In the genomic region with DNA sequence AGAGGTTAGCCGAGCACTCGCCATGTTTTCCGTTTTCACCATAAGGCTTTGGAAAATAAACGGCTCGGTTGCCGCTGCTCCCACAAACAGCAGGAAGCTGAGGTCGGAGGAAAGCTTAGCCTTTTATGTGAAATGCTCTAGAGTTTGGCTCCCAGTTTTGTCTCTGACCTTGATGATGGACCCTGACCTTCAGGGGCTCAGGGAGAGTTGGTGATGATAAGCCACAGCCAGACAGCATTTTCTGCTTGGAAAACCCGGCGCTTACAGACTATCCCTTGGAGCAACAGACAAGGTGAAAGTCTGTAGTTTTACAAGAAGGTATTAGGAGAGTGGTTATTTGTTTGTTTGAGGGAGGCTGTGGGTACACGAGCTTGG, we compare ENCODE assay signal across 32 mouse cellular contexts. TPM values are rescaled to one million over a fixed set of nuclear protein-coding genes. Genes with fewer than 3 reads are reported as not detected.
DNase-seq lines count a peak whose midpoint lies in the region; ATAC-seq and TF ChIP-seq lines count a peak whose summit lies in the region.
"Had no signal": no experiment of that assay in that cellular context is flagged by ENCODE, and none has a peak within 500 bp of the region (broad histone marks: within the 10 kb centered on the region; RNA-seq: fewer than 3 reads in every experiment).

No protein-coding gene starts in this region.

- 39% methylated on average over 10 of the region's 10 CpGs for WGBS in heart, embryonic 13.5 days
- 63% methylated on average over 10 of the region's 10 CpGs for WGBS in liver, embryonic 12.5 days (ENCODE audit: insufficient replicate concordance)

- peaks cover 21% of the 10 kb centered on the region for H3K4me1 ChIP-seq in heart, embryonic 13.5 days
- peaks cover 63% of the 10 kb centered on the region for H3K4me1 ChIP-seq in liver, embryonic 12.5 days
- H3K4me1 ChIP-seq in bone marrow macrophage, adult 2 months (ENCODE audit: control insufficient read depth, insufficient read depth, low read length), result peaks cover 60% of the 10 kb centered on the region

- no peaks in the 10 kb centered on the region for H3K36me3 ChIP-seq in heart, embryonic 13.5 days
- H3K36me3 ChIP-seq in liver, embryonic 12.5 days, result no peaks in the 10 kb centered on the region
- H3K36me3 ChIP-seq: forebrain, embryonic 10.5 days; hindbrain, embryonic 15.5 days; kidney, embryonic 15.5 days; limb, embryonic 15.5 days; midbrain, embryonic 10.5 days had no signal

- H3K9me3 ChIP-seq in heart, embryonic 13.5 days, result no peaks in the 10 kb centered on the region
- H3K9me3 ChIP-seq in liver, embryonic 12.5 days (replicated peaks), result no peaks in the 10 kb centered on the region
- H3K9me3 ChIP-seq: forebrain, embryonic 10.5 days; hindbrain, embryonic 15.5 days; kidney, embryonic 15.5 days; limb, embryonic 15.5 days; midbrain, embryonic 10.5 days had no signal

- TF ChIP-seq CTCF in bone marrow macrophage, adult 2 months (IDR thresholded peaks at IDR 0.05; ENCODE audit: low read depth, low read length), result no peak

- no peak for ATAC-seq in heart, embryonic 13.5 days (ENCODE audit: extremely low read depth, insufficient number of reproducible peaks, low FRiP score, low TSS enrichment)
- ATAC-seq in liver, embryonic 12.5 days, result no peak
- ATAC-seq: CD4-positive, CD25-positive, alpha-beta regulatory T cell, adult 4 months; forebrain, postnatal 0 days; midbrain, embryonic 16.5 days had no signal

- no peak overlapping the region for H3K27ac ChIP-seq in heart, embryonic 13.5 days (replicated peaks)
- peak overlapping the region; percentile 67; the same call in 1 of the 2 replicates for H3K27ac ChIP-seq in liver, embryonic 12.5 days
- H3K27ac ChIP-seq in bone marrow macrophage, adult 2 months (ENCODE audit: insufficient read depth, low read depth, low read length), result 0 out of 2 replicates have a peak overlapping the region, but pooled peaks have one; percentile 9
- H3K27ac ChIP-seq: forebrain, embryonic 10.5 days; heart, adult 2 months; hindbrain, embryonic 15.5 days; kidney, embryonic 15.5 days; limb, embryonic 15.5 days; midbrain, embryonic 10.5 days had no signal

- intact Hi-C loops in heart, postnatal 36 days (cut with DNase I), result loop anchor here (5.0 kb wide), 1 partner anchor 155 kb away; no protein-coding TSS in a partner anchor

- H3K4me2 ChIP-seq in heart, embryonic 13.5 days, result no peak overlapping the region
- no peak overlapping the region for H3K4me2 ChIP-seq in liver, embryonic 12.5 days
- H3K4me2 ChIP-seq: hindbrain, embryonic 15.5 days; kidney, embryonic 15.5 days; limb, embryonic 15.5 days had no signal

- no peak overlapping the region for H3K4me3 ChIP-seq in heart, embryonic 13.5 days
- no peak overlapping the region for H3K4me3 ChIP-seq in liver, embryonic 12.5 days
- H3K4me3 ChIP-seq in bone marrow macrophage, adult 2 months (ENCODE audit: insufficient read depth, low read length), result no peak overlapping the region
- H3K4me3 ChIP-seq: forebrain, embryonic 10.5 days; heart, adult 2 months; hindbrain, embryonic 15.5 days; kidney, embryonic 15.5 days; limb, embryonic 15.5 days; midbrain, embryonic 10.5 days; myocyte had no signal

- no peak for TF ChIP-seq POLR2A in bone marrow macrophage, adult 2 months (IDR thresholded peaks at IDR 0.05; ENCODE audit: borderline replicate concordance, low read depth, low read length)

- peaks cover 27% of the 10 kb centered on the region for H3K27me3 ChIP-seq in heart, embryonic 13.5 days (replicated peaks)
- no peaks in the 10 kb centered on the region for H3K27me3 ChIP-seq in liver, embryonic 12.5 days (replicated peaks)

- peak overlapping the region; percentile 37; the same call in 1 of the 2 replicates for H3K9ac ChIP-seq in heart, embryonic 13.5 days
- H3K9ac ChIP-seq in liver, embryonic 12.5 days, result no peak overlapping the region
- H3K9ac ChIP-seq: forebrain, postnatal 0 days; hindbrain, embryonic 15.5 days; kidney, embryonic 15.5 days; limb, embryonic 15.5 days had no signal

- DNase-seq in heart, postnatal 36 days, result no peak
- DNase-seq in liver, result no peak
- DNase-seq in adrenal gland, adult 8-10 months, result peak; percentile 76
- no peak for DNase-seq in cerebellum, adult 11 months
- DNase-seq in spleen, adult 18-20 months, result no peak
- DNase-seq: cerebellum, adult 11-12 months; cerebellum, postnatal 14 days; forebrain, postnatal 0 days; gastrocnemius, postnatal 14 days; heart, adult 2 months; left cerebral cortex, postnatal 4 days; right cerebral cortex, postnatal 25 days; thymus, postnatal 25 days had no signal

RNA-seq across cellular contexts. Expression of a gene that starts 15.1 kb away (rescaled TPM):
- polyA plus RNA-seq in heart, embryonic 13.5 days (2015; fragmentation: Nextera tagmentation; extraction: Ambion mirVana), result 51.2 and 56.5 TPM in 2 replicates
- total RNA-seq in heart, postnatal 36 days (2021), result 10 to 100 TPM; 39.7 to 40.4 TPM
- polyA plus RNA-seq in liver, embryonic 12.5 days (2016; fragmentation: Nextera tagmentation; extraction: Ambion mirVana), result 63.5 and 65.7 TPM in 2 replicates
- total RNA-seq in adrenal gland, adult 8-10 months (2022), result 100 to 1,000 TPM in 1 of 4 experiments, 10 to 100 TPM in 3; 83.7 to 103 (median 95.8) TPM
- 237 and 238 TPM in 2 replicates for polyA plus RNA-seq in bone marrow macrophage, adult 2 months (2012; ENCODE audit: insufficient read depth, insufficient read length, missing spikeins)

RNA-seq across cellular contexts. Expression of a gene that starts 34.0 kb away (rescaled TPM):
- not detected in 2 replicates for polyA plus RNA-seq in heart, embryonic 13.5 days (2015; fragmentation: Nextera tagmentation; extraction: Ambion mirVana)
- total RNA-seq in heart, postnatal 36 days (2021), result under 1 TPM in 1 of 2 experiments, not detected in 1; 0.47 TPM
- not detected in 2 replicates for polyA plus RNA-seq in liver, embryonic 12.5 days (2016; fragmentation: Nextera tagmentation; extraction: Ambion mirVana)
- total RNA-seq in adrenal gland, adult 8-10 months (2022), result under 1 TPM in 1 of 4 experiments, not detected in 3; 0.54 TPM
- polyA plus RNA-seq in bone marrow macrophage, adult 2 months (2012; ENCODE audit: insufficient read depth, insufficient read length, missing spikeins), result not detected in 2 replicates
- total RNA-seq: forebrain, postnatal 0 days; gastrocnemius, postnatal 14 days; heart, adult 2 months; hematopoietic stem cell, adult 5-6 weeks; left cerebral cortex, adult 8-10 months; left cerebral cortex, postnatal 4 days had no signal
- polyA plus RNA-seq: CD4-positive, CD25-positive, alpha-beta regulatory T cell, adult 4 months; embryonic facial prominence, embryonic 11.5 days; forebrain, embryonic 10.5 days; forebrain, postnatal 0 days; heart, adult 2 months; heart, embryonic 14.5 days; hindbrain, embryonic 15.5 days; kidney, embryonic 15.5 days; limb, embryonic 15.5 days; lung, embryonic 16.5 days; midbrain, embryonic 10.5 days; midbrain, embryonic 16.5 days; myocyte; neural tube, embryonic 14.5 days; spleen, adult 2 months; testis, adult 2 months had no signal

RNA-seq across cellular contexts. Expression of a gene that starts 48.5 kb away (rescaled TPM):
- polyA plus RNA-seq in heart, embryonic 13.5 days (2015; fragmentation: Nextera tagmentation; extraction: Ambion mirVana), result 44.8 and 48.9 TPM in 2 replicates
- total RNA-seq in heart, postnatal 36 days (2021), result 100 to 1,000 TPM; 113 to 116 TPM
- 26.0 and 27.0 TPM in 2 replicates for polyA plus RNA-seq in liver, embryonic 12.5 days (2016; fragmentation: Nextera tagmentation; extraction: Ambion mirVana)
- 100 to 1,000 TPM; 281 to 305 (median 301) TPM for total RNA-seq in adrenal gland, adult 8-10 months (2022)
- 345 and 358 TPM in 2 replicates for polyA plus RNA-seq in bone marrow macrophage, adult 2 months (2012; ENCODE audit: insufficient read depth, insufficient read length, missing spikeins)
